Mouse (Mus musculus) MEL (cell line): ENCODE measurements around the gene Ghitm.

Experiments
- CHD1 ChIP-seq: IDR thresholded peaks from 2 replicates; pipeline ENCODE4 v1.6.1; 2012; ENCODE audit warnings: low read depth, mild to moderate bottlenecking, inconsistent platforms, low read length, improper control_type of control experiment
- CTCF ChIP-seq, 3 experiments: IDR thresholded peaks in 2 of 3; conservative IDR thresholded peaks in 1 of 3; 2 replicates each; pipeline ENCODE4 v1.5.1; 2011 to 2012; ENCODE audit warnings: low read length in 3 of 3, low read depth in 2 of 3, mild to moderate bottlenecking in 2 of 3, improper control_type of control experiment in 1 of 3, inconsistent platforms in 1 of 3, mixed read lengths in 1 of 3, moderate library complexity in 1 of 3; ENCODE audit not compliant: control insufficient read depth in 1 of 3, insufficient read depth in 1 of 3, poor library complexity in 1 of 3, severe bottlenecking in 1 of 3
- EP300 ChIP-seq, 2 experiments: IDR thresholded peaks; 2 replicates each; pipeline ENCODE4 v1.6.1; 2011; ENCODE audit warnings: improper control_type of control experiment in 2 of 2, low read length in 2 of 2, low read depth in 1 of 2, mild to moderate bottlenecking in 1 of 2
- GABPA ChIP-seq: IDR thresholded peaks from 2 replicates; pipeline ENCODE4 v1.6.1; 2012; ENCODE audit warnings: low read depth, mild to moderate bottlenecking, inconsistent platforms, low read length, improper control_type of control experiment, moderate library complexity
- GATA1 ChIP-seq: IDR thresholded peaks from 2 replicates; pipeline ENCODE4 v1.6.1; 2011; ENCODE audit warnings: low read depth, low read length, improper control_type of control experiment
- HCFC1 ChIP-seq: IDR thresholded peaks from 2 replicates; pipeline ENCODE4 v1.6.1; 2012; ENCODE audit warnings: low read depth, mild to moderate bottlenecking, inconsistent platforms, low read length, improper control_type of control experiment, moderate library complexity
- MAFK ChIP-seq: IDR thresholded peaks from 2 replicates; pipeline ENCODE4 v1.6.1; 2011; ENCODE audit warnings: low read depth, mild to moderate bottlenecking, low read length, improper control_type of control experiment, borderline replicate concordance
- NELFE ChIP-seq: IDR thresholded peaks from 2 replicates; pipeline ENCODE4 v1.6.1; 2011; ENCODE audit warnings: low read depth, low read length, improper control_type of control experiment
- POLR2A ChIP-seq, 2 experiments: IDR thresholded peaks; 2 replicates each; pipeline ENCODE4 v1.6.1; 2011 to 2012; ENCODE audit warnings: low read length in 2 of 2, mild to moderate bottlenecking in 2 of 2, control low read depth in 1 of 2, improper control_type of control experiment in 1 of 2, low read depth in 1 of 2, moderate library complexity in 1 of 2; ENCODE audit not compliant: control insufficient read depth in 1 of 2, insufficient read depth in 1 of 2, poor library complexity in 1 of 2
- RAD21 ChIP-seq: IDR thresholded peaks from 2 replicates; pipeline ENCODE4 v1.6.1; 2011; ENCODE audit warnings: mild to moderate bottlenecking, low read depth, low read length, improper control_type of control experiment
- SIN3A ChIP-seq: IDR thresholded peaks from 2 replicates; pipeline ENCODE4 v1.6.1; 2012; ENCODE audit warnings: low read length, improper control_type of control experiment, inconsistent platforms
- USF1 ChIP-seq: IDR thresholded peaks from 2 replicates; pipeline ENCODE4 v1.6.1; 2014; ENCODE audit warnings: low read depth, mild to moderate bottlenecking, inconsistent platforms, low read length, improper control_type of control experiment, moderate library complexity

- TF ChIP-seq POLR2A (IDR thresholded peaks at IDR 0.05; ENCODE audit: control insufficient read depth in 1 of 2, insufficient read depth in 1 of 2, low read depth in 1 of 2, low read length in 2 of 2, poor library complexity in 1 of 2) (no peak), USF1 (no peak), MAFK (no peak), NELFE (no peak), SIN3A (no peak), CTCF (IDR thresholded peaks at IDR 0.05 in 2 of 3, conservative IDR thresholded peaks at IDR 0.05 in 1 of 3; ENCODE audit: control insufficient read depth in 1 of 3, insufficient read depth in 1 of 3, low read depth in 2 of 3, low read length in 3 of 3, poor library complexity in 1 of 3, severe bottlenecking in 1 of 3) (no peak), GABPA (no peak), EP300 (IDR thresholded peaks at IDR 0.05; ENCODE audit: low read depth in 1 of 2, low read length in 2 of 2) (no peak), RAD21 (no peak), GATA1 (no peak), HCFC1 (no peak), CHD1 (no peak)
Measured at GRCm38 (mm10) chr14:37135671-37136070, 599 bp upstream of the Ghitm start.
